Mouse (Mus musculus) kidney, embryonic 16.5 days (tissue): ENCODE measurements around the gene Ngef. TPM values are rescaled to one million over a fixed set of nuclear protein-coding genes. Genes with fewer than 3 reads are reported as not detected.

Experiments
- ATAC-seq: fragments of 200-750 bp; cut with Nextera tagmentation; 2 replicates; pipeline ENCODE4 v1.8.0; 2017; ENCODE audit warnings: moderate TSS enrichment; ENCODE audit not compliant: low FRiP score, low TSS enrichment
- H3K27ac ChIP-seq: fragments of 300-500 bp; sonication (generic); 2 replicates; pipeline ENCODE4 v1.5.1; 2014; ENCODE audit warnings: low read length
- H3K27me3 ChIP-seq: fragments of 300-500 bp; sonication (generic); 2 replicates; pipeline ENCODE4 v1.6.1; 2014; ENCODE audit warnings: low read length, control low read depth, mixed read lengths; ENCODE audit not compliant: insufficient read depth
- H3K36me3 ChIP-seq: fragments of 300-500 bp; sonication (generic); 2 replicates; pipeline ENCODE4 v1.6.1; 2014; ENCODE audit warnings: low read length, control low read depth, mixed read lengths; ENCODE audit not compliant: insufficient read depth
- H3K4me1 ChIP-seq: fragments of 300-500 bp; sonication (generic); 2 replicates; pipeline ENCODE4 v1.6.1; 2014; ENCODE audit warnings: low read length, control low read depth, mixed read lengths; ENCODE audit not compliant: insufficient read depth
- H3K4me2 ChIP-seq: fragments of 300-500 bp; sonication (generic); replicated peaks from 2 replicates; pipeline ENCODE4 v1.6.1; 2014; ENCODE audit warnings: low read depth, low read length
- H3K4me3 ChIP-seq: fragments of 300-500 bp; sonication (generic); 2 replicates; pipeline ENCODE4 v1.5.1; 2014; ENCODE audit warnings: mild to moderate bottlenecking, low read length
- H3K9ac ChIP-seq: fragments of 300-500 bp; sonication (generic); replicated peaks from 2 replicates; pipeline ENCODE4 v1.6.1; 2014; ENCODE audit warnings: low read length
- H3K9me3 ChIP-seq: fragments of 300-500 bp; sonication (generic); 2 replicates; pipeline ENCODE4 v1.6.1; 2016; ENCODE audit warnings: low read length, control low read depth
- WGBS: fragments of 180-500 bp; shearing (Covaris S2); extraction: QIAGEN DNeasy Blood & Tissue Kit; methylation state at CpG from one replicate; pipeline ENCODE4 v1.1.7; 2014; 5-methylcytosine and 5-hydroxymethylcytosine counted together
- polyA plus RNA-seq: library from polyadenylated mRNA; unstranded; fragments of >200 nt; fragmentation: Nextera tagmentation; extraction: Ambion mirVana; gene quantifications from 2 replicates; pipeline ENCODE4 v1.2.1, GENCODE M21; 2015

Gene Ngef
- polyA plus RNA-seq, 1 experiment from 2014 or later = 2.7 TPM

DNA sequence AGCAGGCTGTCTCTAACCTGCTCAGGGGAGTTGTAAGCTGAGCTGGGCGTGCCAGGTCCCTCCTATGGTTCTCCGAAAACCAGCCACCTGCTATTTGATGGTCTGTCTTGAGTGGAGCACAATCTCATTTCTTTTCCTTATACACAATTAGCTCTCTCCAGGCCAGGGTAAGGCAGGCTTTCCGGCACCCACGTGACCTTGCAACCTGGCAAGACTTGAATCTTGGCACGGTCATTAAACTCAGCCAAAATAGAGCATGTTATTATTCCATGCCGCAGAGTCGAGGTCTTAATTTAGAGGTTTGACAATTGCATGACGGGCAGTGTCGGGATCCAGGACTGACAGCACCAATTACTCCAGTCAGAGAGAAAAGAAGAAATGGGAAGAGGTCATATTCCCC is 46.5 kb downstream of the Ngef start:
- no peaks in the 10 kb centered on the region for H3K9me3 ChIP-seq
- no peaks in the 10 kb centered on the region for H3K36me3 ChIP-seq
- H3K4me2 ChIP-seq = no peak overlapping the region
- 82% methylated on average over 9 of the region's 9 CpGs for whole genome bisulfite sequencing
- no peaks in the 10 kb centered on the region for H3K4me1 ChIP-seq
- H3K27ac ChIP-seq = no peak overlapping the region
- no peak overlapping the region for H3K4me3 ChIP-seq
- no peak for ATAC-seq
- no peak overlapping the region for H3K9ac ChIP-seq
- H3K27me3 ChIP-seq = no peaks in the 10 kb centered on the region

DNA sequence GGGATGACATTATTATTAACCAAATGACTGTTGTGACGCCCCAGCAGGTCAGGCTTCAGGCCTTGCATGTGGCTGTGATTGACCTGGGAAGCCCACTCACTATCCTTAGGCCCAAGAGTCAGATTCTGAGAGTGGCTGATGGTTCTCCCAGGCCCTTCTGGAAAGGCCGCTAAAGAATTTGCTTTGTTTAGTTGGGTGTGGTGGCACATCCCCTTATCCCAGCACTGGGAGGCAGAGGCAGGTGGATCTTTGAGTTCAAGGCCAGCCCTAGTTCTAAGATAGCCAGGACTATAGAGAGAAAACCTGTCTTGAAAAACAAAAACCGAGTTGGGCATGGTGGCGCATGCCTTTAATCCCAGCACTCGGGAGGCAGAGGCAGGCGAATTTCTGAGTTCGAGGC is 48.6 kb downstream of the Ngef start:
- no peak for ATAC-seq
- Histone ChIP-seq H3K4me1 (no peaks in the 10 kb centered on the region), H3K4me2 (no peak overlapping the region)

DNA sequence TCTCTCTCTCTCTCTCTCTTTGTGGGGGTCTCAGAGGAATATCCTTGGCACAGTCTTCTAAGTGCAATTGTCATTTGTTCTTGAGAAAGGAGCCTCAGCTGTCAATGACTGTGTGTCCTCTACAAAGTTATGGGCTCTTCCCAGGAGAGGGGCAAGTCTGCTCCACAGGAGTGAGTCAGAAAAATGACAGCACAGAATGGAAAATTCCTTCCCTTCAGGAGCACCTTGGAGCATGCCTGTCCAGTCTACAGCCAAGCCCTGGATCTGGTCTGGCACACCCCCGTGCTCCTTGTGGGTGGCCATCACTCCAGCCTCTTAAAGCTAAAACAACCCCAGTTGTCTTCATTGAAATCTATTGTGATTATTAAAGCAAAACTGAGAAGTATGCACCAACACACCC is 52.1 kb downstream of the Ngef start:
- 88% methylated on average over 1 of the region's 1 CpGs for WGBS
- Histone ChIP-seq H3K4me2 (no peak overlapping the region), H3K4me3 (no peak overlapping the region), H3K9me3 (no peaks in the 10 kb centered on the region), H3K9ac (no peak overlapping the region), H3K27ac (no peak overlapping the region), H3K27me3 (no peaks in the 10 kb centered on the region), H3K4me1 (no peaks in the 10 kb centered on the region), H3K36me3 (no peaks in the 10 kb centered on the region)
- no peak for ATAC-seq

More for the DNA sequence above, 48.6 kb downstream of the Ngef start:
- no peaks in the 10 kb centered on the region for H3K36me3 ChIP-seq
- H3K9me3 ChIP-seq = no peaks in the 10 kb centered on the region
- H3K9ac ChIP-seq = no peak overlapping the region
- 94% methylated on average over 7 of the region's 7 CpGs for WGBS
- no peak overlapping the region for H3K4me3 ChIP-seq
- H3K27me3 ChIP-seq = no peaks in the 10 kb centered on the region
- H3K27ac ChIP-seq = no peak overlapping the region

DNA sequence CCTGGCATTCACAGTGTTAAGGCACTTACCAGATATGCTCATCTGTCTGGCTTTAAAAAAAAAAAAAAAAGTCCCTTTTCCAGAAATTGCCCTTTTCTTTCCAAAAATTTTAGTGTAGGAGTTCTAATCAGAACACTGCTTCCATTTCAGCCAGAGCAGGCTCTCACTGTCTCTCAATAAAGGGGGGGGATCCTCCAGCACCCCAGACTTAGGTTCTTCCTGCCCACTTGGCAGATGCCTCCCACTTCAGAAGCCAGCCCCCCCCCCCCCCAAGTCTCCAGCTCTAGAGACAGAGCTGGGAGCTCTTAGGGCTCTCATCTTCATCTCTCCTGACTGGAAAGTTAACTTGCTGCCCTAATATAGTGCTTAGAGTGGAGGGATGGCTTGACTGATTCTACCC is 53.2 kb downstream of the Ngef start:
- H3K27me3 ChIP-seq = no peaks in the 10 kb centered on the region
- no peak overlapping the region for H3K27ac ChIP-seq
- H3K9ac ChIP-seq = no peak overlapping the region
- no peaks in the 10 kb centered on the region for H3K4me1 ChIP-seq
- H3K9me3 ChIP-seq = no peaks in the 10 kb centered on the region
- no peak overlapping the region for H3K4me2 ChIP-seq
- no peak overlapping the region for H3K4me3 ChIP-seq
- no peaks in the 10 kb centered on the region for H3K36me3 ChIP-seq
- ATAC-seq = no peak

DNA sequence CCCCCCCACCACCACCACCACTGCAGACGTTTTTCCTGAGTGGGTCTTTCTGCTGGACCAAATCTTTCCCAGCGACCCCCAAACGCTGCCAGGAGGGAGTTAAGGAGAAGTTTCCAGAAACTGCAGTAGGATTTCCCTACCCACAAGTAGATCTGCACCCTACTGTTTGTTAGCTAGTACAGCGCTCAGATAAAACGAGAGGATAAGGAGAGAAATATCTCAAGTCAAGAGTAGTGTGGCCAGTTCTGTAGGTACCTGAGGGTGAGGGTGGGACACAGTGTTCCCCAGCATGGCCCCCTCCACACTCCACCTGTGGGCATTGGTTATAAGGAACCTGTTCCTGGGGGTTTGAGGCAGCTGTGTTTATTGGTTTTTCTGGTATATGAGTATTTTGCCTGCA is 62.8 kb downstream of the Ngef start:
- Histone ChIP-seq H3K4me1 (peaks cover 7% of the 10 kb centered on the region), H3K27ac (no peak overlapping the region), H3K36me3 (no peaks in the 10 kb centered on the region), H3K9me3 (no peaks in the 10 kb centered on the region), H3K4me2 (peak overlapping the region; percentile 99; the same call in 1 of the 2 replicates), H3K4me3 (no peak overlapping the region), H3K9ac (no peak overlapping the region), H3K27me3 (peaks cover 43% of the 10 kb centered on the region)
- WGBS = 16% methylated on average over 5 of the region's 5 CpGs
- ATAC-seq = no peak

DNA sequence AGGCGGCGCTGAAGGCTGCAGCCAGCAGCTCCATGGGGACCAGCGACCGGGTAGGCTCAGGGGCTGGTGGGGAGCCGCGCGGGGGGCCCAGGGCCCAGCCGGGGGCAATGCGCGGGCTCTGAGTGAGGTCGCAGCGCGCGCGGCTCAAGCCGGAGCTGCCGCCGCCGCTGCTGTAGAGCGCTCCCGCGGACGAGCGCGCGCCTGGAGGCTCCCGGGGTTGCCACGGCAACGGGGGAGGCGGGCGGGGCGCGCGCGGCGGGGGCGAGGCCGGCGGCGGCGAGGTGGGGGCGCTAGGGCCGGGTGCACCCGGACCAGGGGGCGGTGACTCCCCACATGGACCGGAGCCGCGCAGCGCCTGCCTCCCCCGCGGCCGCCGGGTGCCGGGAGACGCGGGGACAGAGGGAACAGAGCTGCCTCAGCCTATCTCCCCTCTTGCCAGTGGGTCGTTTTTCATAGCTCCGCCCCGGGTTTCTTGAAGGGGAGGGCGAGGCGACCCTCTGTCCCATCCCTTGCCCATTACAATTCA is 63.4 kb downstream of the Ngef start:
- peak overlapping the region; percentile 99 for H3K4me2 ChIP-seq
- no peaks in the 10 kb centered on the region for H3K9me3 ChIP-seq
- WGBS = under 1% methylated on average over 28 of the region's 61 CpGs
- H3K27me3 ChIP-seq = peaks cover 47% of the 10 kb centered on the region
- H3K36me3 ChIP-seq = no peaks in the 10 kb centered on the region
- peak overlapping the region; percentile 74 for H3K4me3 ChIP-seq
- H3K9ac ChIP-seq = peak overlapping the region; percentile 68
- H3K27ac ChIP-seq = no peak overlapping the region
- peaks cover 7% of the 10 kb centered on the region for H3K4me1 ChIP-seq
- peak; percentile 84 for ATAC-seq

DNA sequence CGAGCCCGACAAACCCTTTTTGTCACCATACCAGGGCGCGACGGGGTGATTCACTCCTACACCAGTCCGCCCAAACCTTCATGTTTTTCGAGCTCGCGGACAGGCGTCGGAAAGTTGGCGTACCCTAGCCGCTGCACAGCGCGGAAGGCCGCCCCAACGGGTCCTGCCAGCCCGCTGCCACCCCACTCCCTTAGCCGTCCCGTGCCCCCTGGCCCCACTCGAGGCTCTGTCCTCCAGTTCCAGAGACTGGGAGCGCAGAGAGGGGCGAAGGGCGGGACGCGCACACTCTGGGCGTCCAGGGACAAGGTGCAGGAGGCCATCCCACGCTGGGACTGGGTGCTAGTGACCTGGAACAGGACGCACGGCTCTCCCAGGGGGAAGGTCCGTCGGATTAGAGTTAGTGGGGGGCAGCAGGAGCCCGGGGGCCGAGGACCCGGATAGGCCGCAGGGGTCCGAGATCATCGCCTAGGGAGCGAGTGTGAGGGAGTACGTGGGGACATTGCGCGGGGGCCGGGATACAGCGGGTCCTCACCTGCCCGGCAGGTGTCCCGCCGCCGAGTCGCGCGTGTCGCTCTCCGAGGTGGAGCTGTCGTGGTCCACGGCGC is 64.0 kb downstream of the Ngef start, which contains the start of gene Neu2:
TSS of gene Neu2 (plus strand) at position 329 of the 605 bp plus-strand sequence.
- under 1% methylated on average over 56 of the region's 56 CpGs for WGBS

DNA sequence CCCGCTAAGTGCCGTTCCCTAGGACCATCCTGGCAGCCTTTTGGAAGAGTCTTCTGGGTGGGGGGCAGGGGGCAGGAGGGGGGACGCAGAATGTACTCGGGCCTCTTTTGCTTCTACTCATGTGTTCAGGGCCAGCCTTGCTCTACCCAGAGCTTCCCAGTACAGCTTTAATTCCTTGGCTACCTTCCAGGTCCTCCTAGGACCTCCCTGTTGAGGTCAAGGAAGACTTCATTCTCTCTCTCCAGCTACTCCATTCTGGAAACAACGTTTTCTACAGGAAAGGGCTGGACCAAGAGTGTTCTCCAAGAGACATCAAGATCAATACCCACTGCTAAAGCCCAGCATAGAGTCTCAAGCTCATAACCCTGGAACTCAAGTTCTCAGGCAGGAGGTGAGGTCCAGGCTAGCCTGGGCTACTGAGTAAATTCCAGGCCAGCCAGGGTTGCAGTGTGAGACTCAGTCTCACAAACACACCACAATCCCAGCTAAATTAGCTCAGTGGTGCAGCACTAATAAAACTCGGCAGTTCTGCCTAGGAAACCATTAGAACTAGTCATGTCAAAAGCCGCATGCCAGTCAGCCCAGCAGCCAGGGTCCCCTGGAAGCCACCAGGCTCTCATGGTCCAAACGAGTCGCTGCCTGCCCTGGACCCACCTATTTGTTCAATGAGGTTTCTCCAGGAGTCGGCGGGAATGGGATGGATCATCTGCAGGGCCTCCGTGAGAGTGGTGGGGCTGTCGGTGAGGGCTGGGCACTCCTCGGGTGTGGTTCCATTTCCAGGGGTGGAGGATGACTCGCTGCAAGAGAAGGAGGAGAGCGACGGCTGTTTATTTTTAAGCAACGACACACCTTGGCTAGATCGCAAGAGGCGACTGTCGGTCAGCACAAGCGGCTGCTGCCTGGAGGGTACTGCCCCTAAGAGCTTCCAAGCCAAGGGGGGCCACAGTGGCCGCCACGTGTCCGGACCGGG is 64.8 kb downstream of the Ngef start:
- Histone ChIP-seq H3K4me1 (peaks cover 7% of the 10 kb centered on the region), H3K36me3 (no peaks in the 10 kb centered on the region), H3K27me3 (peaks cover 47% of the 10 kb centered on the region), H3K4me2 (peak overlapping the region; percentile 99), H3K4me3 (peak overlapping the region; percentile 74), H3K27ac (no peak overlapping the region), H3K9me3 (no peaks in the 10 kb centered on the region), H3K9ac (0 out of 2 replicates have a peak overlapping the region, but pooled peaks have one; percentile 68)
- 19% methylated on average over 26 of the region's 26 CpGs for WGBS
- peak; percentile 19 for ATAC-seq

More for the DNA sequence above, 64.0 kb downstream of the Ngef start, which contains the start of gene Neu2:
- H3K9me3 ChIP-seq = no peaks in the 10 kb centered on the region
- H3K4me3 ChIP-seq = peak within 1 kb of the TSS; percentile 74
- ATAC-seq = peak; percentile 66
- peak within 1 kb of the TSS; percentile 99 for H3K4me2 ChIP-seq
- no peak within 1 kb of the TSS for H3K27ac ChIP-seq
- peak within 1 kb of the TSS; percentile 68 for H3K9ac ChIP-seq
- H3K27me3 ChIP-seq = peaks cover 47% of the 10 kb centered on the region
- H3K4me1 ChIP-seq = peaks cover 7% of the 10 kb centered on the region
- no peaks in the 10 kb centered on the region for H3K36me3 ChIP-seq

DNA sequence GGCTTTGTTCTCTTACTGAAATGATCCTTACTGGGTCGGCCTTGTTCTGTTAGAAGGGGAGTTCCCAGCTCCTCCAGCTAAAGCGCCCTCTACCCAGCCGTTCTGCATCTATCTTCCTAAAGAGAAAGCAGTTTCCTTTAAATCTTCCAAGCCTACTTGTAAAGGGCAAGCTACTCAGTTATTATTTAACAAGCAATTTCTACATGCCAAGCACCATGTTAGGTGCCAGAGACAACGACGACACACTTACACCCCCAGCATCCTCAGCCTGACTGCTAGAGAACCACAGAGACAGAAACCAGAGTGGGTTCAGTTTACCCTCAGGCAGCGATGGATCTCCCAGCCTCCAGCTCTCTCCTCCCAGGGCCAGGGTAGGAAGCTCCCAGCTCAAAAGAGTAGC is 65.8 kb downstream of the Ngef start:
- Histone ChIP-seq H3K4me1 (peaks cover 7% of the 10 kb centered on the region), H3K9me3 (no peaks in the 10 kb centered on the region), H3K27ac (no peak overlapping the region), H3K4me3 (no peak overlapping the region), H3K4me2 (no peak overlapping the region), H3K9ac (no peak overlapping the region), H3K36me3 (no peaks in the 10 kb centered on the region), H3K27me3 (peaks cover 47% of the 10 kb centered on the region)
- no peak for ATAC-seq
- 60% methylated on average over 6 of the region's 6 CpGs for WGBS
